Comparison of ENCODE assay signal across 8 mouse cellular contexts in genomic region chr4:129238579-129239016, GRCm38 (mm10). TPM values are rescaled to one million over a fixed set of nuclear protein-coding genes. Genes with fewer than 3 reads are reported as not detected.
DNase-seq lines count a peak whose midpoint lies in the region; ATAC-seq and TF ChIP-seq lines count a peak whose summit lies in the region.

No protein-coding gene starts in this region.

- peak overlapping the region; percentile 89 for H3K4me2 ChIP-seq in hindbrain, embryonic 11.5 days (replicated peaks; ENCODE audit: low read depth, low read length)
- peak overlapping the region; percentile 90 for H3K4me2 ChIP-seq in midbrain, embryonic 14.5 days (ENCODE audit: low read length)

- no peak for TF ChIP-seq CTCF in left cerebral cortex, adult 2 months (IDR thresholded peaks at IDR 0.05)

- peak; percentile 72 for ATAC-seq in hindbrain, embryonic 11.5 days (ENCODE audit: low FRiP score)
- ATAC-seq in midbrain, embryonic 14.5 days (ENCODE audit: low FRiP score, low TSS enrichment): peak; percentile 64

- WGBS in embryonic facial prominence, embryonic 10.5 days: under 1% methylated on average over 23 of the region's 23 CpGs
- WGBS in hindbrain, embryonic 11.5 days: 0% methylated on average over 18 of the region's 23 CpGs
- under 1% methylated on average over 23 of the region's 23 CpGs for WGBS in midbrain, embryonic 14.5 days

- peaks cover 59% of the 10 kb centered on the region for H3K4me1 ChIP-seq in embryonic facial prominence, embryonic 10.5 days
- H3K4me1 ChIP-seq in hindbrain, embryonic 11.5 days (replicated peaks; ENCODE audit: control insufficient read depth, insufficient read depth, low read length): peaks cover 6% of the 10 kb centered on the region
- H3K4me1 ChIP-seq in midbrain, embryonic 14.5 days (ENCODE audit: control insufficient read depth, insufficient read depth, low read length): peaks cover 22% of the 10 kb centered on the region

- intact Hi-C loops in left cerebral cortex, adult 2 months (cut with DNase I): loop anchor here (2.0 to 5.0 kb wide), 2 partner anchors 24 to 39 kb away; no protein-coding TSS in a partner anchor
- intact Hi-C loops in left cerebral cortex, postnatal 4 days (cut with DNase I): no loop called here

- peaks cover 42% of the 10 kb centered on the region for H3K27me3 ChIP-seq in embryonic facial prominence, embryonic 10.5 days (replicated peaks; ENCODE audit: low read depth, poor library complexity, severe bottlenecking)
- H3K27me3 ChIP-seq in hindbrain, embryonic 11.5 days (ENCODE audit: control insufficient read depth, insufficient read depth, low read length): no peaks in the 10 kb centered on the region
- no peaks in the 10 kb centered on the region for H3K27me3 ChIP-seq in midbrain, embryonic 14.5 days (ENCODE audit: control insufficient read depth, insufficient read depth, low read length)

- peak overlapping the region; percentile 70 for H3K4me3 ChIP-seq in left cerebral cortex, adult 2 months
- peak overlapping the region; percentile 93 for H3K4me3 ChIP-seq in embryonic facial prominence, embryonic 10.5 days
- peak overlapping the region; percentile 79 for H3K4me3 ChIP-seq in hindbrain, embryonic 11.5 days (ENCODE audit: low read depth, low read length)
- peak overlapping the region; percentile 73 for H3K4me3 ChIP-seq in midbrain, embryonic 14.5 days (replicated peaks; ENCODE audit: low read depth, low read length)

- peak overlapping the region; percentile 84 for H3K27ac ChIP-seq in left cerebral cortex, adult 2 months
- H3K27ac ChIP-seq in embryonic facial prominence, embryonic 10.5 days (replicated peaks): peak overlapping the region; percentile 85
- 0 out of 2 replicates have a peak overlapping the region, but pooled peaks have one; percentile 47 for H3K27ac ChIP-seq in hindbrain, embryonic 11.5 days (ENCODE audit: low read depth, low read length)
- peak overlapping the region; percentile 55; the same call in 1 of the 2 replicates for H3K27ac ChIP-seq in midbrain, embryonic 14.5 days (replicated peaks; ENCODE audit: low read depth, low read length)

- peak overlapping the region; percentile 66 for H3K9ac ChIP-seq in hindbrain, embryonic 11.5 days (ENCODE audit: low read depth, low read length)
- H3K9ac ChIP-seq in midbrain, embryonic 14.5 days (replicated peaks; ENCODE audit: low read length): peak overlapping the region; percentile 78

- DNase-seq in left cerebral cortex, adult 2 months (ENCODE audit: extremely low spot score in 1 of 2, low spot score in 2 of 2): no peak
- DNase-seq in left cerebral cortex, postnatal 4 days: no peak
- no peak for DNase-seq in embryonic facial prominence, embryonic 10.5 days (ENCODE audit: low spot score)
- no peak for DNase-seq in hindbrain, embryonic 11.5 days (ENCODE audit: low spot score)
- peak; percentile 67 for DNase-seq in midbrain, embryonic 14.5 days
- no peak for DNase-seq in thymus, postnatal 4 days
- DNase-seq in lung, adult 18-20 months: no peak
- DNase-seq in embryo, embryonic 10 days (ENCODE audit: low spot score): no peak

- no peaks in the 10 kb centered on the region for H3K9me3 ChIP-seq in embryonic facial prominence, embryonic 10.5 days
- no peaks in the 10 kb centered on the region for H3K9me3 ChIP-seq in hindbrain, embryonic 11.5 days (ENCODE audit: control insufficient read depth, low read length)
- no peaks in the 10 kb centered on the region for H3K9me3 ChIP-seq in midbrain, embryonic 14.5 days (ENCODE audit: control insufficient read depth, low read length)

- H3K36me3 ChIP-seq in embryonic facial prominence, embryonic 10.5 days (replicated peaks): no peaks in the 10 kb centered on the region
- H3K36me3 ChIP-seq in hindbrain, embryonic 11.5 days (ENCODE audit: control insufficient read depth, insufficient read depth, low read length): no peaks in the 10 kb centered on the region
- no peaks in the 10 kb centered on the region for H3K36me3 ChIP-seq in midbrain, embryonic 14.5 days (ENCODE audit: control insufficient read depth, insufficient read depth, low read length)

RNA-seq across cellular contexts. Expression of gene C77080, which starts 22.6 kb away (rescaled TPM):
- total RNA-seq in left cerebral cortex, adult 2 months (2021): 10 to 100 TPM; 22.5 to 25.9 TPM
- 10 to 100 TPM in 1 of 2 experiments, 1 to 10 TPM in 1; 9.7 to 11.7 TPM for total RNA-seq in left cerebral cortex, postnatal 4 days (2021)
- 3.3 and 3.5 TPM in 2 replicates for polyA plus RNA-seq in embryonic facial prominence, embryonic 10.5 days (2016; fragmentation: Nextera tagmentation; extraction: Ambion mirVana)
- 3.2 and 3.6 TPM in 2 replicates for polyA plus RNA-seq in hindbrain, embryonic 11.5 days (2014; fragmentation: Nextera tagmentation; extraction: Ambion mirVana)
- 7.0 and 8.4 TPM in 2 replicates for polyA plus RNA-seq in midbrain, embryonic 14.5 days (2014; fragmentation: Nextera tagmentation; extraction: Ambion mirVana)

RNA-seq across cellular contexts. Expression of gene Sync, which starts 48.8 kb away (rescaled TPM):
- 1 to 10 TPM; 1.8 to 2.2 TPM for total RNA-seq in left cerebral cortex, adult 2 months (2021)
- 1 to 10 TPM in 1 of 2 experiments, under 1 TPM in 1; 0.58 to 1.6 TPM for total RNA-seq in left cerebral cortex, postnatal 4 days (2021)
- polyA plus RNA-seq in embryonic facial prominence, embryonic 10.5 days (2016; fragmentation: Nextera tagmentation; extraction: Ambion mirVana): 0.48 and 0.71 TPM in 2 replicates
- 0.56 and 0.99 TPM in 2 replicates for polyA plus RNA-seq in hindbrain, embryonic 11.5 days (2014; fragmentation: Nextera tagmentation; extraction: Ambion mirVana)
- 0.34 and 0.54 TPM in 2 replicates for polyA plus RNA-seq in midbrain, embryonic 14.5 days (2014; fragmentation: Nextera tagmentation; extraction: Ambion mirVana)

RNA-seq across cellular contexts. Expression of gene Yars, which starts 49.0 kb away (rescaled TPM):
- 10 to 100 TPM; 87.4 to 93.1 TPM for total RNA-seq in left cerebral cortex, adult 2 months (2021)
- total RNA-seq in left cerebral cortex, postnatal 4 days (2021): 100 to 1,000 TPM; 113 to 121 TPM
- 96.0 and 105 TPM in 2 replicates for polyA plus RNA-seq in embryonic facial prominence, embryonic 10.5 days (2016; fragmentation: Nextera tagmentation; extraction: Ambion mirVana)
- 102 and 109 TPM in 2 replicates for polyA plus RNA-seq in hindbrain, embryonic 11.5 days (2014; fragmentation: Nextera tagmentation; extraction: Ambion mirVana)
- polyA plus RNA-seq in midbrain, embryonic 14.5 days (2014; fragmentation: Nextera tagmentation; extraction: Ambion mirVana): 116 and 122 TPM in 2 replicates

RNA-seq across cellular contexts. Expression of gene S100pbp, which starts 49.1 kb away (rescaled TPM):
- 10 to 100 TPM; 33.9 to 34.5 TPM for total RNA-seq in left cerebral cortex, adult 2 months (2021)
- 10 to 100 TPM; 40.5 to 42.1 TPM for total RNA-seq in left cerebral cortex, postnatal 4 days (2021)
- 29.5 and 29.8 TPM in 2 replicates for polyA plus RNA-seq in embryonic facial prominence, embryonic 10.5 days (2016; fragmentation: Nextera tagmentation; extraction: Ambion mirVana)
- polyA plus RNA-seq in hindbrain, embryonic 11.5 days (2014; fragmentation: Nextera tagmentation; extraction: Ambion mirVana): 19.9 and 20.7 TPM in 2 replicates
- 18.2 and 23.7 TPM in 2 replicates for polyA plus RNA-seq in midbrain, embryonic 14.5 days (2014; fragmentation: Nextera tagmentation; extraction: Ambion mirVana)
